Mouse (Mus musculus) layer of hippocampus, adult 18-20 months (tissue): ENCODE results near the gene Gm21637. TPM values are rescaled to one million over a fixed set of nuclear protein-coding genes. Genes with fewer than 3 reads are reported as not detected.
"Not testable (repeated sequence)": the region's sequence is repeated elsewhere in the genome, so short reads cannot be mapped to it uniquely, and the experiment has no call there.

Experiments
- DNase-seq, 2 experiments: peaks; one replicate each; pipeline ENCODE4 v3.0.0; 2022; ENCODE audit warnings: low spot score in 2 of 2
- long read RNA-seq: library from polyadenylated mRNA; stranded (forward); transcript quantifications from one replicate; pipeline ENCODE4 v2.0.0, GENCODE M21; 2021
- total RNA-seq, 2 experiments: library from RNA; stranded (reverse); gene quantifications; 2 replicates each; pipeline ENCODE4 v1.2.3; 2021

The Gm21637 gene
- not detected for total RNA-seq
- long read RNA-seq, result 0 reads

DNA sequence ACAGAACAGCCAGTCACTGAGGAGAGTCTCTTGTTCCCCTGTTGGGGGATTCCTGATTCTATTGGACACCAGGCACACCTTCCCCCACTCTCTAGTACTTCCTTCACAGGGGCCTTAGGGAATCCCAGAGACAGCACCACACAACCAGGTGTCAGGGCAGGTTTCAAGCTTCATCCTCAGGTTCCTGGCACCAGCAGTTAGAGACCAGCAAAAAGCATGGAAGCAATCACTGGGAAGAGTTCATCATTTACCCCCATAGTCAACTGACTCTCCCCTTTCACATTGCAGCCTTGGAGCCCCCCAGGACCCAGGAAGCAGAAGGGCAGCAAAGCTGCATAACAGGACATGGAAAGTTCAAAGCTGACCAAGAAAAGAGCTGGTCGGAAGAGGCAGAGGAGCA is at the start of gene Gm21637:
Gene Gm21637, plus strand, starts transcription at position 301 of the 400 bp plus-strand sequence.
- not testable (repeated sequence) for DNase-seq

Other genes starting within 250 kb of the Gm21637 start
- gene Btbd35f25, start 244.9 kb upstream of the Gm21637 start, total RNA-seq, result not detected
- gene Btbd35f22, start 85.8 kb downstream of the Gm21637 start, total RNA-seq, result not detected